Mouse (Mus musculus) CH12F3 (cell line): ENCODE results near the gene Dmap1.

ENCODE experiments used
- in situ Hi-C: fragments of 300-500 bp; cut with MboI; formaldehyde crosslinking; loops from 2 replicates; pipeline ENCODE4 v1.14.3; 2020; ENCODE audit warnings: low sequenced_read_pairs

Gene Dmap1

GRCm38 (mm10) chr4:117656961-117657360 lies 25.1 kb downstream of the Dmap1 start:
- in situ Hi-C loops, result no loop called here

GRCm38 (mm10) chr4:117655500-117655863 lies 26.6 kb downstream of the Dmap1 start:
- in situ Hi-C loops, result no loop called here

- in situ Hi-C loops, result no loop called here
Measured at GRCm38 (mm10) chr4:117654703-117655499, 27.2 kb downstream of the Dmap1 start.

- in situ Hi-C loops, result no loop called here
Measured at GRCm38 (mm10) chr4:117654016-117654702, 27.9 kb downstream of the Dmap1 start.

- in situ Hi-C loops, result no loop called here
Measured at GRCm38 (mm10) chr4:117652727-117653126, 29.3 kb downstream of the Dmap1 start.

- in situ Hi-C loops, result no loop called here
Measured at GRCm38 (mm10) chr4:117651626-117652101, 30.4 kb downstream of the Dmap1 start.

GRCm38 (mm10) chr4:117646926-117647755 lies 34.9 kb downstream of the Dmap1 start:
- in situ Hi-C loops, result no loop called here

- in situ Hi-C loops, result no loop called here
Measured at GRCm38 (mm10) chr4:117646496-117646895, 35.6 kb downstream of the Dmap1 start.

GRCm38 (mm10) chr4:117645859-117646258 lies 36.2 kb downstream of the Dmap1 start:
- in situ Hi-C loops, result no loop called here

- in situ Hi-C loops, result no loop called here
Measured at GRCm38 (mm10) chr4:117645031-117645435, 37.0 kb downstream of the Dmap1 start.

GRCm38 (mm10) chr4:117641804-117642203 lies 40.3 kb downstream of the Dmap1 start:
- in situ Hi-C loops, result no loop called here

GRCm38 (mm10) chr4:117640925-117641703 lies 41.0 kb downstream of the Dmap1 start:
- in situ Hi-C loops, result no loop called here

- in situ Hi-C loops, result no loop called here
Measured at GRCm38 (mm10) chr4:117636891-117637613, 45.0 kb downstream of the Dmap1 start.

GRCm38 (mm10) chr4:117636152-117636551 lies 45.9 kb downstream of the Dmap1 start:
- in situ Hi-C loops, result no loop called here

GRCm38 (mm10) chr4:117634642-117635041 lies 47.4 kb downstream of the Dmap1 start:
- in situ Hi-C loops, result no loop called here

GRCm38 (mm10) chr4:117633527-117633926 lies 48.5 kb downstream of the Dmap1 start:
- in situ Hi-C loops, result no loop called here

GRCm38 (mm10) chr4:117630053-117630670 lies 51.9 kb downstream of the Dmap1 start:
- in situ Hi-C loops, result no loop called here

GRCm38 (mm10) chr4:117628464-117628863 lies 53.6 kb downstream of the Dmap1 start:
- in situ Hi-C loops, result no loop called here
